Mouse (Mus musculus): ENCODE data around the gene Wdr73.
"Not testable (repeated sequence)": the region's sequence is repeated elsewhere in the genome, so short reads cannot be mapped to it uniquely, and the experiment has no call there.

The Wdr73 gene

GRCm38 (mm10) chr7:80900944-80901501, at the start of gene Wdr73:
Wdr73 (minus strand) TSS chr7:80901269.
- DNase-seq (ENCODE audit: low spot score in 2 of 2) = peak; percentile 82 to 87

- peak; percentile 89 to 96 for DNase-seq (ENCODE audit: low spot score in 2 of 2)
These were observed 46.6 kb upstream of the Wdr73 start, which contains the start of gene Sec11a for GRCm38 (mm10) chr7:80947445-80948350. Sec11a (minus strand) TSS chr7:80947780.

- no peak for DNase-seq (ENCODE audit: low spot score in 2 of 2)
These were observed 38.7 kb upstream of the Wdr73 start for GRCm38 (mm10) chr7:80939808-80940207.

DNA sequence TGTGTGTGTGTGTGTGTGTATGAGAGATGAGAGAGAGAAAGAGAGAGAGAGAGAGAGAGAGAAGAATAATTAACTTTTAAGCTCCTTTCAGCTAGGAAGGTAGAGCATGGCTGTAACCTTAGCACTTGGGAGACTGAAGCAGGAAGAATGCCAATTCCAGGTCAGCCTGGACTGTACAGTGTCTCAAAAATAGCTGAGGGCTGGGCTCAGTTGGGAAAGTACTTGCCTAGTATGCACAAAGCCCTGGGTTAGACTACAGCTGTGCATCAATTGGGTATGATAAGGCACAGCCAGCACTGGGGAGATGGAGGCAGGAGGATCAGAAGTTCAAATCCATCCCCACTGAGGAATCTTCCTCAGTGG, 36.2 kb upstream of the Wdr73 start:
- DNase-seq (ENCODE audit: low spot score in 2 of 2) = not testable (repeated sequence)

GRCm38 (mm10) chr7:80936617-80937303, 35.7 kb upstream of the Wdr73 start:
- not testable (repeated sequence) for DNase-seq (ENCODE audit: low spot score in 2 of 2)

- no peak for DNase-seq (ENCODE audit: low spot score in 2 of 2)
These were observed 34.8 kb upstream of the Wdr73 start for GRCm38 (mm10) chr7:80935834-80936233.

DNA sequence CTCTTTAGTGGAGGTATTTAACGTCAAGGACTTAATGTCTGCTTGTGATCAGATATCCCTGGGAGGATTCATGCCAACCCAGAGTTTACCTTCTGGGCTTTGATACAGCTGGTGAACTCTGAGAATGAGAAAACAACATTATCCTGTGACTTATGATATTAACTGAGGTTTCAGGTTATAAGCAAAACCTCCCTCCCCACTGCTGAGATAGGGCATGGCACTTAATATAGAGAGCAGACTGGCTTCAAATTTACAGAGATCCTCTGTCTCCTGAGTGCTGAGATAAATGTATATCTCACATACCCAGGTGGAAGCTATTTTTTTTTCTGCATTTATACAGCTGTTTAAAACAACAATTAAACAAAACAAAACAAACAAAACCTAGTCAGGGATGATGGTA, 31.7 kb upstream of the Wdr73 start:
- DNase-seq (ENCODE audit: low spot score in 2 of 2) = no peak

GRCm38 (mm10) chr7:80931618-80932207, 30.6 kb upstream of the Wdr73 start:
- no peak for DNase-seq (ENCODE audit: low spot score in 2 of 2)

- no peak for DNase-seq (ENCODE audit: low spot score in 2 of 2)
These were observed 22.1 kb upstream of the Wdr73 start for GRCm38 (mm10) chr7:80923165-80923564.

DNA sequence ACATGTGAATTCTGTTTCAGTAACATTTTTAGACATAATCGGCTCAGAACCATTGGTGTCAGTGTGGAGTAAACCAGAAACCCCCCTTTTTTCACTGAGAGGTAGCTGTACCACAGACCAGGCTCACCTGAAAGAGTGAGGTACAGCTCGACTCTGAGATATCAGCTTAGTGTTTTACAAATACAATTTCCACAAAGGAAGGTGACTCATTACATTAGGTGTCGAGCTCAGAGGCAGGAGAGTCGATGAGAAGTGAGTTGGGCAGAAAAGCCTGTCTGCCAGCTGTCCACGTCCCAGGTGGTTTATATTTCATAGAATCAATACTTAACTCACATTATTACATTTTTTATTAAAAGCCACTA, 18.6 kb upstream of the Wdr73 start:
- no peak for DNase-seq (ENCODE audit: low spot score in 2 of 2)

DNA sequence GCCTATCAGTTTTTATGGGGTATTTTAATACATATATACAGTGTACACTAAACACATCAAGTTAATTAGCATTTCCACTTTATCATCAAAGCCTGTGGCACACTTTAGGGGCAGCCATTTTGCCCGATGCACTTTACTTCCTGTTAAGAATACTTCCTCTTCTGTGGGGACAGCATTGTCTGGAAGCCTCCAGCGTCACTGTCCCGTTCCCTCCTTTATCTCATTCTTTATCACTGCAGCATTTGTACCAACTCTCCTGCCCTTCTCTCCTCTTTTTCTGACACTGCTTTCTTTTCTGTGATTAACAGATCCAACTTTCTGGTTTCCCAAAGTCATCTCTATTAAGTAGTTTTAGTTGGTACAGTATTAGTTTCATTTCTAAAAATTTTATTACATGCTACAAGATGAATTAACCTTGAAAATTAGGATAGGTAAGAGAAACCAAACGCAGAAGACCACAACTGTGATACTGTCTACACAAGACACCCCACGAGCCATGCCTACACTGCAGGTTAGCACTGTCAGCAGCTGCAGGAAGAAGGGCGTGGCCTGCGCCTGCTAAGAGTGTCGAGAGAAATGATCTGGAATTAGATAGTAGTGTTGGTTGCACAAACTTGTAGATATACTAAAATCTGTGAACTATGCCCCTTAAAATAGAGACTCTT, 18.0 kb upstream of the Wdr73 start:
- no peak for DNase-seq (ENCODE audit: low spot score in 2 of 2)

DNA sequence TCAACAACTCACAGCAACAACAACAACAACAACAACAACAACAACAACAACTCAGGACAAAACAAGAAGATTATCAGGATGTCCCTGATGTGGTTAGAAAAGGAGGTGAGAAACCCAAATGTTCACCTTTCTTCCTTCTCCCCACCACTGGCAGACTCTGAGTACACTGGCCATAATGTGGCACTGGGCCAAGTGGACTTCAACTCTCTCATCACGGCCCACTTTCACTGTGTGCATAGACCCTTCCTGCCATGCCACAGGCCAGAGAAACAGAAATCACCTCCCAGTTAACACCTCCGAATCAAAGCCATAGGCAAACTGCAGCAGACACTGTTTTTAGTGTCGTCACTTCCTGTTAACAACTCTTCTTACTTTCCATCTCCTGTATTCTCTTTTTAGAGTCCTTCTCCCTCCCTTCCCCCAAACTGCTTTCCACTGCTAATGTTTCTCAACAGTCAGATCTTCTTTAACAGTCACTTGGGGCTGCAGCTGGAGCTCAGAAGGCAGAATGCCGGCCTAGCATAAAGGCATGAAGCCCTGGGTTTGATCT, 16.9 kb upstream of the Wdr73 start:
- no peak for DNase-seq (ENCODE audit: low spot score in 2 of 2)

DNA sequence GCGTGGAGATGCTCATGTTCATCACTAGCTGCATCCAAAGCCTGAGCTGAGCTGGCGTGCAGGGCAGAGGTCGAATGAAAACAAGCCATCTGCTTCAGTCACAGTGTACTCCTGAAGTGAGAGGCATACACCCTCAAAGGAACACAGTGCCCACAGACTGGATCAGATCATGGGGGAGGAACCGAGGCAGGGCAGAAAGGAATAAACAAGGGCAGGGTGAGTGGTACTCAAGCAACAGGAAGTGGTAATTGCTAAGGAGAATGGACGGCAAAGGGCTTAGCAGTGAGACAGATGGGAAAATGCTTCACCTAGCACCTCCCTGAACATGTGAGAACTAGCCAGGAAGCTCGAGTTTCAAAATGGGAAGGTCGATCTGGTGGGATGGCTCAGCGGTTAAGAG, 11.4 kb upstream of the Wdr73 start:
- DNase-seq (ENCODE audit: low spot score in 2 of 2) = no peak

DNA sequence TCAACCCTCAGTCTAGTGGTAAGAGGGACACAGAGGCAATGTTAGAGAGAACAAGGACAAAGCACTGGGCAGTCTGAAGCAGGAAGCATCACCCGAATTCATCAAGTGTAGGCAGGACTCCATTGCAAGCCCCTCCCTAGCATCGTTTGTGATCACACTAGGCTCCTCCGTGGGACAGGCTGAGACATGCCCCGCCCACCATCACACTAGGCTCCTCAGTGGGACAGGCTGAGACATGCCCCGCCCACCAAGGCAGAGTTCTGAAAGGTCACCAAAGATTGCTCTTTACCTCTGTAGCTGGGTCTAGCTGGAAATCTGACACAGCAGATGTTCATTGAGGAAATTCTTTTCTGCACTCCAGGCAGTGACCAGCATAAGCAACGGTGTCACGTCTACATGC, 10.0 kb upstream of the Wdr73 start:
- no peak for DNase-seq (ENCODE audit: low spot score in 2 of 2)

- peak; percentile 43 to 59 for DNase-seq (ENCODE audit: low spot score in 2 of 2)
These were observed 3.9 kb upstream of the Wdr73 start, which contains the start of gene Nmb for GRCm38 (mm10) chr7:80904921-80905515. Nmb (minus strand) TSS chr7:80905076.

- no peak for DNase-seq (ENCODE audit: low spot score in 2 of 2)
These were observed 2.8 kb upstream of the Wdr73 start for GRCm38 (mm10) chr7:80903625-80904422.

GRCm38 (mm10) chr7:80901541-80902274, 639 bp upstream of the Wdr73 start:
- no peak for DNase-seq (ENCODE audit: low spot score in 2 of 2)

GRCm38 (mm10) chr7:80897721-80898120, 3.3 kb downstream of the Wdr73 start:
- DNase-seq (ENCODE audit: low spot score in 2 of 2) = no peak

- DNase-seq (ENCODE audit: low spot score in 2 of 2) = no peak
These were observed 3.9 kb downstream of the Wdr73 start for GRCm38 (mm10) chr7:80897134-80897533.
